Mouse (Mus musculus) hindbrain, embryonic 12.5 days (tissue): Measurements from ENCODE around the gene Ccdc126. TPM values are rescaled to one million over a fixed set of nuclear protein-coding genes. Genes with fewer than 3 reads are reported as not detected.
"Not testable (repeated sequence)": the region's sequence is repeated elsewhere in the genome, so short reads cannot be mapped to it uniquely, and the experiment has no call there.

ENCODE experiments used
- ATAC-seq: fragments of 200-750 bp; cut with Nextera tagmentation; 2 replicates; pipeline ENCODE4 v1.8.0; 2017; ENCODE audit warnings: moderate TSS enrichment; ENCODE audit not compliant: low FRiP score
- H3K27ac ChIP-seq: fragments of 300-500 bp; sonication (generic); 2 replicates; pipeline ENCODE4 v1.5.1; 2016; ENCODE audit warnings: mild to moderate bottlenecking
- H3K27me3 ChIP-seq: fragments of 300-500 bp; sonication (generic); 2 replicates; pipeline ENCODE4 v1.6.1; 2016; ENCODE audit warnings: mild to moderate bottlenecking
- H3K36me3 ChIP-seq: fragments of 300-500 bp; sonication (generic); 2 replicates; pipeline ENCODE4 v1.6.1; 2016; ENCODE audit warnings: mild to moderate bottlenecking
- H3K4me1 ChIP-seq: fragments of 300-500 bp; sonication (generic); 2 replicates; pipeline ENCODE4 v1.6.1; 2016
- H3K4me2 ChIP-seq: fragments of 300-500 bp; sonication (generic); replicated peaks from 2 replicates; pipeline ENCODE4 v1.6.1; 2016; ENCODE audit warnings: mild to moderate bottlenecking
- H3K4me3 ChIP-seq: fragments of 300-500 bp; sonication (generic); 2 replicates; pipeline ENCODE4 v1.5.1; 2016; ENCODE audit warnings: mild to moderate bottlenecking
- H3K9ac ChIP-seq: fragments of 300-500 bp; sonication (generic); 2 replicates; pipeline ENCODE4 v1.6.1; 2016; ENCODE audit warnings: mild to moderate bottlenecking, moderate library complexity
- H3K9me3 ChIP-seq: fragments of 300-500 bp; sonication (generic); replicated peaks from 2 replicates; pipeline ENCODE4 v1.6.1; 2016; ENCODE audit warnings: mild to moderate bottlenecking
- WGBS: fragments of 180-500 bp; shearing (Covaris S2); methylation state at CpG from one replicate; pipeline ENCODE4 v1.1.7; 2016; 5-methylcytosine and 5-hydroxymethylcytosine counted together
- polyA plus RNA-seq: library from polyadenylated mRNA; unstranded; fragments of >200 nt; fragmentation: Nextera tagmentation; extraction: Ambion mirVana; gene quantifications from 2 replicates; pipeline ENCODE4 v1.2.1, GENCODE M21; 2016

Gene Ccdc126
- polyA plus RNA-seq, result 7.0 and 8.6 TPM in 2 replicates

GRCm38 (mm10) chr6:49318966-49319594 lies at the start of gene Ccdc126:
Ccdc126 (plus strand) TSS chr6:49319274.
- H3K9me3 ChIP-seq, result no peaks in the 10 kb centered on the region
- WGBS, result under 1% methylated on average over 46 of the region's 47 CpGs
- peak; percentile 100 for ATAC-seq
- no peaks in the 10 kb centered on the region for H3K27me3 ChIP-seq
- peaks cover 6% of the 10 kb centered on the region; the same call in 1 of the 2 replicates for H3K4me1 ChIP-seq
- peak within 1 kb of the TSS; percentile 87 for H3K27ac ChIP-seq
- H3K4me2 ChIP-seq, result peak within 1 kb of the TSS; percentile 53
- no peaks in the 10 kb centered on the region for H3K36me3 ChIP-seq
- peak within 1 kb of the TSS; percentile 72 for H3K9ac ChIP-seq
- peak within 1 kb of the TSS; percentile 66 for H3K4me3 ChIP-seq

- H3K27ac ChIP-seq, result no peak overlapping the region
- no peak overlapping the region for H3K9ac ChIP-seq
- no peaks in the 10 kb centered on the region for H3K9me3 ChIP-seq
- no peaks in the 10 kb centered on the region for H3K36me3 ChIP-seq
- peaks cover 5% of the 10 kb centered on the region for H3K4me1 ChIP-seq
- ATAC-seq, result no peak
- H3K27me3 ChIP-seq, result no peaks in the 10 kb centered on the region
- H3K4me3 ChIP-seq, result no peak overlapping the region
- H3K4me2 ChIP-seq, result no peak overlapping the region
- WGBS, result 65% methylated on average over 11 of the region's 11 CpGs
These were observed 49.2 kb upstream of the Ccdc126 start for GRCm38 (mm10) chr6:49269923-49270322.

DNA sequence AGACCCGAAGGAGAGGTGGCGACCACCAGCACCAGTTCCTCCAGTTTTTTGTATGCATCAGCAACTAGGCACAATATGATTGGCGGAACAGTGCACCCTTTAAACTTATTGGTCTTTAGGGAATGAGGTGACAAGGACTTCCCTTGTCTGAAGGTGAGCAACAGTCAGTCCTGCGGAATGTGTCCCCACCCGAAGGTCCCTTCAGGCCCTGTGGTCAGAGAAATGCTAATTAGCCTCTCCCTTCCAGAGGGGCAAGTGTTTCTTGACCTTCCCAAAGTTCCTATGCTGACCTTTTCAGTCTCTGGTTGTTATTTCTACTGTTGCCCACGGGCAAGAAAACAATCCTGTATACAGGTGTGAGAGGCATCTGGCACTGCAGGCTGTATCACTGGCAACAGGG lies 47.3 kb upstream of the Ccdc126 start:
- WGBS, result 68% methylated on average over 6 of the region's 6 CpGs
- no peak overlapping the region for H3K4me2 ChIP-seq

GRCm38 (mm10) chr6:49272863-49273262 lies 46.2 kb upstream of the Ccdc126 start:
- Histone ChIP-seq H3K4me2 (no peak overlapping the region), H3K9ac (no peak overlapping the region), H3K27me3 (no peaks in the 10 kb centered on the region), H3K9me3 (no peaks in the 10 kb centered on the region), H3K4me1 (peaks cover 5% of the 10 kb centered on the region), H3K27ac (no peak overlapping the region), H3K36me3 (no peaks in the 10 kb centered on the region), H3K4me3 (no peak overlapping the region)
- ATAC-seq, result no peak
- 87% methylated on average over 2 of the region's 2 CpGs for WGBS

More for the DNA sequence above, 47.3 kb upstream of the Ccdc126 start:
- no peaks in the 10 kb centered on the region for H3K9me3 ChIP-seq
- no peak overlapping the region for H3K4me3 ChIP-seq
- no peak overlapping the region for H3K27ac ChIP-seq
- no peak overlapping the region for H3K9ac ChIP-seq
- H3K4me1 ChIP-seq, result peaks cover 5% of the 10 kb centered on the region
- no peaks in the 10 kb centered on the region for H3K27me3 ChIP-seq
- ATAC-seq, result no peak
- H3K36me3 ChIP-seq, result no peaks in the 10 kb centered on the region

DNA sequence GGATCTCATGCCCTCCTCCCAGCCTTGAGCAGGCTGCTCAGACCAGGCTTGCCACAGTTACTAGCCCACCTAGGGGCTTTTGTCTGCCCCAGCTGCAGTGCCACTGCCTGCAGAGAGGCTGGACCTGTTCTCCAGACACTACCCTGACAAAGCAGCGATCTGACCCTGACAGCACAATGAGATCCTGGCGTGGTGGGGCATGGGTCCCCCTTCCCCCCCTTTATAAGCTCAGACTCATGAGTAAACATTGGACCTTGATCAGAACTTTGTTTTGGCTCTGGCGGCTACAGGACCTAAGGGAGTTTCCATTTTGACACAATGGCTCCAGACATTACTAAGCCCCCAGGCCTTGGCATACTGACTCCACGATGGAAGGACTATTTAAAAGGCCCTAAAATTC lies 45.1 kb upstream of the Ccdc126 start:
- no peak overlapping the region for H3K9ac ChIP-seq
- 17% methylated on average over 4 of the region's 4 CpGs for WGBS
- H3K4me1 ChIP-seq, result peaks cover 5% of the 10 kb centered on the region
- no peak for ATAC-seq
- no peak overlapping the region for H3K4me3 ChIP-seq
- H3K27me3 ChIP-seq, result no peaks in the 10 kb centered on the region
- no peak overlapping the region for H3K4me2 ChIP-seq
- no peak overlapping the region for H3K27ac ChIP-seq
- no peaks in the 10 kb centered on the region for H3K36me3 ChIP-seq
- no peaks in the 10 kb centered on the region for H3K9me3 ChIP-seq

DNA sequence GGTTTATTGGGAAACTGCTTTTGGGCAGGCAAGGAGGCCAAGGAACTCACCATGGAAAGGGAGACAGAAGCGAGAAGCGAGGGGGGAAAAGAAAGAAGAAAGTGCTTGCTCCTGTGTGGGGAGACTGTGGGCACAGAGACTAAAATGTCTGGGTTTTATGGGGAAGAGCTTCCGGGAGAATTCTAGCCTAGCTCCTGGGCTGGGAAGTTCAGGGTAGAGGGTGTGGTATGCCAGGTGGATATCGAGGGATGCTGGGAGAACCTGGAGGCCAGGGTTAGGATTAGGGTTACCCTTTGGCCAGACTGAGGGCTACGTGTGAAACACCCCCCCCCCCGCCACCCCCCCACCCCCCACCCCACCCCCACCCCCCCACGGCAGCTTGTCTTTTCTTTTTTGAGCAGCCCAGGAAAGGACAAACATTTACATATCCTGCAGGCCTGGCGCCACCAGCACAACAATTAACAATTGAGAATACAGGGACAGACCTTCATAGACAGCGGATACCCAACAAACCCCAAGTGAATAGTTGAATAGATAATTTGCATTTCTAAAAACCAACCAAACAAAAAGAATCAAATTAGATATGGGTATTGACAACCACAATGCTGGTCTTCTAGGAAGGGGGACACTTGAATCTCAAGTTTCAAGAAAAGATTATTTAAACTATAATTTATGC lies 44.5 kb upstream of the Ccdc126 start:
- Histone ChIP-seq H3K4me3 (no peak overlapping the region), H3K4me2 (no peak overlapping the region), H3K9ac (no peak overlapping the region), H3K9me3 (no peaks in the 10 kb centered on the region), H3K4me1 (peaks cover 5% of the 10 kb centered on the region), H3K27ac (no peak overlapping the region), H3K36me3 (no peaks in the 10 kb centered on the region), H3K27me3 (no peaks in the 10 kb centered on the region)
- ATAC-seq, result peak; percentile 50; the same call in 1 of the 2 replicates
- WGBS, result 44% methylated on average over 9 of the region's 9 CpGs

DNA sequence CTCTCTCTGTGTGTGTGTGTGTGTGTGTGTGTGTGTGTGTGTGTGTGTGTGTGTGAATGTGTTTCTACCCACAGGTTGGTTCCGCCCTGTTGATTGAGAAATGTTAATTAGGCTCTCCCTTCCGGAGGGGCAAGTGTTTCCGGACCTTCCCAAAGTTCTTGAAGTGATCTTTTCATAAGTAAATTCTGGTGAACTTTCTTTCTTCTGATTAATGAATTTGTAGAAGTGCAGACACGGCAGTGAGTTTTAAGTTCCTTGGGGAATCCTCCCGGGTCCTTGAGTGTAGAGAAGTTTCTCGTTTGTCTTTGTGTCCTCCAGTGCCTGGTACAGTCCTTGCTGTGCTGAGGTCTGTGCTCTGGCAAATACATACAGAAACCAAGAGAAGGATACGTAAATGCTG lies 43.8 kb upstream of the Ccdc126 start:
- peaks cover 5% of the 10 kb centered on the region for H3K4me1 ChIP-seq
- H3K4me3 ChIP-seq, result no peak overlapping the region
- no peaks in the 10 kb centered on the region for H3K9me3 ChIP-seq
- H3K27ac ChIP-seq, result no peak overlapping the region
- WGBS, result 91% methylated on average over 7 of the region's 7 CpGs
- no peak for ATAC-seq
- H3K4me2 ChIP-seq, result no peak overlapping the region
- H3K9ac ChIP-seq, result no peak overlapping the region
- no peaks in the 10 kb centered on the region for H3K27me3 ChIP-seq
- no peaks in the 10 kb centered on the region for H3K36me3 ChIP-seq

DNA sequence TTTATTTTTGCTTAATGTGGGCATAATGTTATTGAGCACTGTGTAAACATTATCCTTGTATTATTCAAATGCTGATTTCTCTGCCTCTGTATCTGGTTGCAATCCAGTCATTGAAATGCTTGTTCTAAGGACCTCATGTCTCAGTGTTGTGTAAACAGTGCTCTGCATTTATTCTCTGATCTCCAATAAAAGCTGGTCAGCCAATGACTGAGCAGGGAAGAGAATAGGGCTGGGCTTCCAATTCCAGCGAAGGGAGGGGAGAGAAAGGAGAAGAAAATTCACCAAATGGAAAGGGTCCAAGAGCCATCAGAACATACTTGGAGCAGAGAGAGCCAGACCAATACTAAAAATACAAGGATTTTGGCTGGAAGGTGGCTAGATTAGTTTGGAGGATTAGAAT lies 38.1 kb upstream of the Ccdc126 start:
- Histone ChIP-seq H3K36me3 (no peaks in the 10 kb centered on the region), H3K27ac (no peak overlapping the region), H3K9ac (no peak overlapping the region), H3K27me3 (no peaks in the 10 kb centered on the region), H3K9me3 (no peaks in the 10 kb centered on the region), H3K4me1 (no peaks in the 10 kb centered on the region), H3K4me2 (no peak overlapping the region), H3K4me3 (no peak overlapping the region)
- ATAC-seq, result no peak
- 36% methylated on average over 1 of the region's 1 CpGs for WGBS

DNA sequence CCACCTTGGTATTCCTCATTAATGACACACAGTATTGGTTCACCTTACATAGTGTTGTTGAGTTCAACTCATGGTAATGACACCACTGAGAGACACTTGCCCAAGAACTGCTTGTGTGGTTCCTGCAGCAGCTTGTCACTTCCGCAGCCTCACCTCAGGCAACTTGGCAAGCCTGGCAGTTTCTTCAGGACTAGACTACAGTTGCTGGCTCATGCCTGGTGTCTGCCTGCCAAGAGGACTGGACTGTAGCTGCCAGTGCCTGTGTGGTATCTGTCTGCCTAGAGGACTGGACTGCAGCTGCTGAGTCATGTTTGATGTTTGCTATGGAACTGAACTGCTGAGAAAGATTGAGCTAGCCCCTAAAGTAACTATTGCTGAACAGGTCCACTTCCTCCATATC lies 37.0 kb upstream of the Ccdc126 start:
- no peaks in the 10 kb centered on the region for H3K27me3 ChIP-seq
- H3K27ac ChIP-seq, result no peak overlapping the region
- H3K9ac ChIP-seq, result no peak overlapping the region
- H3K4me1 ChIP-seq, result no peaks in the 10 kb centered on the region
- no peaks in the 10 kb centered on the region for H3K36me3 ChIP-seq
- ATAC-seq, result no peak
- H3K4me2 ChIP-seq, result no peak overlapping the region
- no peaks in the 10 kb centered on the region for H3K9me3 ChIP-seq
- WGBS, result 90% methylated on average over 1 of the region's 1 CpGs
- H3K4me3 ChIP-seq, result no peak overlapping the region

DNA sequence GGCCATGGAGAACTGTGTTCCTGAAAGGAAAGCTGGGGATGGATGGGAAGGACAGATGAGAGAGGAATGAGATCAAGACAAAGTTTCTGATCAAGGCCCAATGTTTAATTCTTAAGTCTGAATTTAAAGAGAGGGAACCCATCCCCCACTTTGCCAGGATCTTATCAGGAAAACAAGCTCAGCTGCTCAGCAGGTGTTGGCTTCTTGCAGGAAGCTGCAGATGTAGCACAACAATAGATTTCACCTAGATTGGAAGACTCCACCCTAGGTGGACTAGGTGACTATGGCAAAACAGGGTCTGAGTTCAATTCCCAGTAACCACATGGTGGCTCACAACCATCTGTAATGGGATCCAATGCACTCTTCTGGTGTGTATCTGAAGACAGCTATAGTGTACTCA lies 20.8 kb upstream of the Ccdc126 start:
- ATAC-seq, result no peak
- Histone ChIP-seq H3K36me3 (no peaks in the 10 kb centered on the region), H3K4me1 (no peaks in the 10 kb centered on the region), H3K27ac (no peak overlapping the region), H3K4me2 (no peak overlapping the region), H3K9ac (no peak overlapping the region), H3K9me3 (no peaks in the 10 kb centered on the region), H3K27me3 (no peaks in the 10 kb centered on the region), H3K4me3 (no peak overlapping the region)

DNA sequence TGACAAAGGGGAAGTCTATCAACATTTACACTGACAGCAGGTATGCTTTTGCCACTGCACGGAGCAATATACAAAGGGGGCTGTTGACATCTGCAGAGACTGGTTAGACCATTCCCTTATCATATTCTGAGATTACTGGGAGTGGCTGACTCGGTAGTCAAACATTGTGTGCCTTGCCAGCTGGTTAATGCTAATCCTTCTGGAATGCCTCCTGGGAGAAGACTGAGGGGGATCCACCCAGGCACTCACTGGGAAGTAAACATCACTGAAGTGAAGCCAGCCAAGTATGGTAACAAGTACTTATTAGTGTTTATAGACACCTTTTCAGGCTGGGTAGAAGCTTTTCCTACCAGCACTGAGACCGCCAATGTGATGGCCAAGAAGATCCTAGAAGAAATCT lies 4.3 kb upstream of the Ccdc126 start:
- H3K27me3 ChIP-seq, H3K9ac ChIP-seq, H3K4me3 ChIP-seq, H3K9me3 ChIP-seq, H3K4me2 ChIP-seq, H3K27ac ChIP-seq, H3K36me3 ChIP-seq, H3K4me1 ChIP-seq, ATAC-seq: not testable (repeated sequence)
- WGBS, result 51% methylated on average over 3 of the region's 3 CpGs

DNA sequence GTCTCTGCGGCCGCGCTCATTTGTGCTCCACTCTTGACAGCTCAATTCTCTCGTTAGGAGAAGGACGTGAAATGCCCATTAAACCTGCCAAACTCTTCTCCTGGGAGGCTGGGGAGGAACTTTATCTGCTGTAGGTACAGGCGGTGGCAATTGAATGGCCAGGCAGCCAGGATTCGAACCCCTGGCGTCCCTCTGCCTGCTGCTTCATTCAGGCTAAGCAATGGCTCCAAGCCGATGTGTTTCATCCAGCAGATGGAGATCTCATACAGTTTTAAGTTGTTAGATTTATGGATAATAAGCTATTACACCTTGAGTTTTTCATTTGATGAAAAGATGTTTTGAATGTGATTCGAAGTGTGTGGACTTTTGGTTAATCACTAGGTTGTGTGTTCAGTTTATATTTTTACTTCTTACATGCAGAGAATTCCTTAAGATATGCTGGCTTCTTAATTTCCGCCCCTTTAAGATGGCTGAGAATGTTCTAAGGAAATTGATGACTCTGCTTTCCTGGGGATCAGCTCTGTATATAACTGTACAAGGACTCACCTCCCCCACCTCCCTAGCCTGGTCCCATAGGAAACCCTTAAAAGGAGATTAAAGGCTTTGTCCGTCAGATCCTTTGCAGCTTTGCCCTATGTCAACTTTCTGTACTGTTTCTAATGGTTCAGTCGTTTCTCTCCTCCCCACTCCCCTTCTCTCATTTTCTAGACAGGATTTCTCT lies 681 bp downstream of the Ccdc126 start:
- H3K4me1 ChIP-seq, result peaks cover 6% of the 10 kb centered on the region; the same call in 1 of the 2 replicates
- peak overlapping the region; percentile 87 for H3K27ac ChIP-seq
- peak overlapping the region; percentile 53 for H3K4me2 ChIP-seq
- no peak for ATAC-seq
- peak overlapping the region; percentile 72 for H3K9ac ChIP-seq
- no peaks in the 10 kb centered on the region for H3K9me3 ChIP-seq
- H3K27me3 ChIP-seq, result no peaks in the 10 kb centered on the region
- 17% methylated on average over 13 of the region's 13 CpGs for WGBS
- H3K36me3 ChIP-seq, result no peaks in the 10 kb centered on the region
- H3K4me3 ChIP-seq, result peak overlapping the region; percentile 66
